Mouse (Mus musculus) thymus, postnatal 10 days (tissue): Measurements from ENCODE around the gene Mxra8.

Source experiments
- DNase-seq, 2 experiments: peaks; one replicate each; pipeline ENCODE4 v3.0.0; 2021; ENCODE audit warnings: low spot score in 2 of 2

Gene Mxra8

DNA sequence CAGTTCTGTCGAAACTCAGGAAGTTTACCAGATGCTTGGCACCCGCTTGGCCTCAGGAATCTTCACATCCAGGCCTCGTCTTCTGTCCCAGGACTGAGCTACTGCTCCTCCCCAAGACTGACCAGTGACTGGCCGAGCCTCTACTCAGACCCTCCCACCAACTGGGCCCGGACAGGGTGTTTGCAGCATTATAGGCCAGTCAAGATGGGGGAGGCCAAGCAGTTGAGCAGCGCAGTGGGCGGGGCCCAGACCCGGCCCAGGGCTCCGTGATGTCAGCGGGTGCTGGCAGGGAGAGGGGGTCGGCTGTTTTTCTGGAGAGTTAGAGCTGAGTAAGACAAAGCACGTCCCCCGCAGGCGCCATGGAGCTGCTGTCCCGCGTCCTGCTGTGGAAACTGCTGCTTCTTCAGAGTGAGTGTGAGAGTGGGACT lies at the start of gene Mxra8:
Gene Mxra8 (plus strand): TSS at position 198 of the 428 bp plus-strand sequence.
- DNase-seq = no peak

DNA sequence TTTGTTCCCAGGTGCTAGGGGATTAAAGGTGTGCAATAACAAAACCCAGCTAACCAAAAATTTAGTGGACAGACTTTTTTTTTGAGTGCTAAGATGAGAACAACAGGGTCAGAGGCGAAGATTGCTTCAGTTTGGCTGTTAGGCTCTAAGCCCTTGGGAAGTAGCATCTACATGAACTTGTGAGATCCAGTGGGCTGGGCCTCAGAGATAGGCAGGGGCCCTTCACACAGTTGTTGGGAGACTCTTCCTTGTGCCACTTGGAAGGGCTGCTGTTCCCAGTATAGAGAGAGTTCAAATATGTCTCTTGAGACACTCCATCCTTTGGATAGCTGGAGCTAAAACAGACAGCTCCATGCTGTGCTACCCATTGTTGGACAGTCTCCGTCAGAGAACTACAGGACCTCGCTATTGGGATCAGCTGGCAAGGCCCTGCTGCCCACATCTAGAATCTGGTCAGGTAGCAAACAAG lies 49.4 kb upstream of the Mxra8 start, which contains the start of gene Ankrd65:
Gene Ankrd65 (plus strand): TSS at position 419 of the 469 bp plus-strand sequence.
- DNase-seq = no peak

DNA sequence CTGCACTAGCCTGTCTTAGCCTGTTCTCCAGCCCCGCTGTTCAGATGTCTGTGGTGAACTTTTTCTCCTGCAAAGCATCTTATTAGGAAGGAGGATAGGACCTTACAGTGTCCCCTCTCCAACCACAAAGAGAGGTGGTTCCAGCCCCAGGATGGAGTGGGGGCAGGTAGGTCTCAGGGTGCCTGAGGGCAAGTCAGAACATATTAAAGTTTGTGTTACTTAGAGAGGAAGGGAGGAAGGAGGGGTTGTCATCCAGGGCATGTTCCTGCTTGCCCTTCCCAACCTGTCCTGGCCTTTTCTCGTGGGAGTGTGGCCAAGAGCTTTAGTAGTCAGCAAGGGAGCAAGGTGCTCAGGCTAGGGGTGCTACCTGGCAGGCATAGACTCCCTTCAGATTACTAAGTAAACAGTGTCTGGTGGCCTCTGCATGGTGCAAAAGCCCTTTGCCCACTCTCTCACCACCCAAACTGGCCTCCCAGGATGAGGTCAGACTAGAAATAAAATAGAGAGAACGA lies 48.8 kb upstream of the Mxra8 start:
- no peak for DNase-seq

DNA sequence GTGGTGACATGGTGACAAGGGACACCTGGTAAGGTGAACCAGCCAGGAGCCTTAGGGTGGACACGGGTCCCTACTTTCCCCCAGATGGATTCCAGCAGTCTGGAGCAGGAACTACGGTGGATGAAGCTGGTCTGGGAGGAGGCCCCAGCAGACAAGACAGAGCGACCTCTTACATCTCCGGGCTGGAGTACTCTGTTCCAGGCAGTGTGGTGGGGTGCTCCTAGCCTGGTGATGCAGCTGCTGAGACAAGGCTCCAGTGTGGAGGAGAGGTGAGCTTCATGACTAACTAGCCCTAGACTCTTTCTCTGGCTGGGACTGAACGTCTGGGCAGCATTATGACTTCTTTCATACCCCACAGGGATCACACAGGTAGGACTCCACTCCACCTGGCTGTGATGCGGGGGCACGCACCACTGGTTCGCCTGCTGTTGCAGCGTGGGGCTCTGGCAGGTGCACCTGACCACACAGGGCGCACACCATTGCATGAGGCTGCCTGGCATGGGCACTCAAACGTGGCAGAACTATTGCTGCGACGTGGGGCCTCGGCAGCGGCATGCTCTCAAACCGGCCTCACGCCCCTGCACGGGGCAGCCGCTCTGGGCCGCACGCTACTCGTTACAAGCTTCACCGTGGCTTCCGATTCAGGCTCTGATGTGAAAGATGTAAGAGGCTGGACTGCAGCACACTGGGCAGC lies 48.1 kb upstream of the Mxra8 start:
- no peak for DNase-seq

- DNase-seq = no peak
Observed at GRCm38 (mm10) chr4:155793730-155794129, 45.8 kb upstream of the Mxra8 start.

DNA sequence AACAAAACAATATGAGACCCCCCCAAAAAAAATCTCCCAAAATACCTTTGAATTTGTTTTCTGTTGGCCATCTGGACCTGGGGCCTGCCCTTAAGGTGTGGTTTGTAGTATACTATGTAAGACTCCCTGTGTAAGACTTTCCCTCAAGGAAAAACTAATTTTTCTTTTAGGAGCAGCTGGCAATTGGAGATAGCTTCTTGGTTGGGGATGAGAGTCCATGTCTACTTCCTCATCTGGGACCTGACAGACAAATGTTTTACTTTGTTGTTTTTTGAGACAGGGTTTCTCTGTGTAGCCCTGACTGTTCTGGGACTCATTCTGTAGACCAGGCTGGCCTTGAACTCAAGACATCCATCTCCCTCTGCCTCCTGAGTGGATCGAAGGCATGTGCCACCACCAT lies 37.4 kb upstream of the Mxra8 start:
- no peak for DNase-seq

- no peak for DNase-seq
Observed at GRCm38 (mm10) chr4:155802741-155803339, 36.6 kb upstream of the Mxra8 start, which contains the start of gene Mrpl20. TSS of gene Mrpl20 (plus strand) at chr4:155802878.

DNA sequence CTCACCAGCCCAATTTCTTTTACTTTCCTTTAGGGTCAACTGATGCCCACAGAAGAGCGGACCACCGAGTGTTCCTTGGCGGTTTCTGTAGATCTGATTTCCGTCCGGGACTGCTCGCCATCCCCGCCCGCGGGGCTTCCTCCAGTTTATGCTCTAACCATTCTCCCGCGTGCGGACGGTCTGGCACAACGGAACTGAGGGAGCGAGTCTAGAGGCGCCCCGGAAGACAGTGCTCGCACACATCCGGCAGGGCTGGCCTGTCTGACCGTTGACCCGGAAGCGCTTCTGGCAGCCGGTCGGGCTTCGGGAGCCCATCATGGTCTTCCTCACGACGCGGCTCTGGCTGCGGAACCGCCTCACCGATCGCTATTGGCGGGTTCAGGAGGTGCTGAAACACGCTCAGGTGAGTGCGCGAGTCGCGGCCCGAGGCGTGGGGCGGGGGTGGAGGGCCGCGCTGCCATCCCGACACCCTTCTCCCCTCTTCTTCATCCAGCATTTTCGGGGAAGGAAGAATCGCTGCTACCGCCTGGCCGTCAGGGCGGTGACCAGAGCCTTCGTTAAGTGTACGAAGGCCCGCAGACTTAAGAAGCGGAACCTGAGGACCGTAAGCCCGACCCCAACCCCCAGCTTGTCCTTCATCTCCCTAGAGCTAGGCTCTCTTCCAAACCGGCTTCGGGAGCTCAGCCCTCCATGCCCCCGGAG lies 36.0 kb upstream of the Mxra8 start:
- DNase-seq = peak; percentile 94 to 98

DNA sequence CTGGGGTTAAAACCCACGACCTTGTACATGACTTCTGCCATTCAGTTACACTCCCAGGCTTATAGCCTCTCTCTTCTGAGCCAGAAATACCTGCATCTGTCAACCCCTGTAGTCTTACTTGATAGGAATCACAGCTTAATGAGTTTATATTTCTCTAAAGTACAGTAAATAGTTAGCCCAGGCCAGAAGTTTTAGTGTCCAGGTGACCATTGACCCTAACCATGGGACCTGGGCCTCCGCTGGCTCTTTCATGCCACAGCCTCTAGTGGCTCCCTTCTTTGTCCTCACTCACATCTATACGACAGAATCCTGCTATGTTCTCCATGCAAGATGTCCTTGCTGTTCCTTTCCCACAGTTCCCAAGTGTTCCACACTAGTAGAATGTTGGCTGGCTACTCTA lies 31.6 kb upstream of the Mxra8 start:
- no peak for DNase-seq

- peak; percentile 90 to 93 for DNase-seq
Observed at GRCm38 (mm10) chr4:155811929-155812664, 27.4 kb upstream of the Mxra8 start, which contains the start of gene Ccnl2. TSS of gene Ccnl2 (plus strand) at chr4:155812489.

DNA sequence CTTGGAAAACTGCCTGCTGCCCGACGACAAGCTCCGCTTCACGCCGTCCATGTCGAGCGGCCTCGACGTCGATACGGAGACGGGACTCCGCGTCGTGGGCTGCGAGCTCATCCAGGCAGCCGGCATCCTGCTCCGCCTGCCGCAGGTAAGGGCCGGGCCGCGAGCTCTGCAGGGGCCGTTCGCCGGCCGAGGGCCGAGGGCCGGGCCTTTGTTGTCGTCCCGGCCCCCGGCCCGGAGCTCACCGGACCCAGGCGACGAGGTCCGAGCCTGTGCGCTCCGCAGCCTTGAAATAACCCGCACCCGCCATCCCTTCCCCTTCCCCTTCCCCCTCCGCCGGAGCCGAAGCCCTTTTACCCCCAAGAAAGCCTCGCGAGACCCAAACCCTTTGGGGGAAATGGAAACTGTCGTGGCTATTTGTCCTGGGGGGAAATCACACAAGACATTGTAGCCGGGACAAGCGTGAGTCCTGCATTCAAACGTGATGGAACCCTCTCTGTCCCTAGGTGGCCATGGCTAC lies 26.8 kb upstream of the Mxra8 start:
- peak; percentile 22 to 36 for DNase-seq

DNA sequence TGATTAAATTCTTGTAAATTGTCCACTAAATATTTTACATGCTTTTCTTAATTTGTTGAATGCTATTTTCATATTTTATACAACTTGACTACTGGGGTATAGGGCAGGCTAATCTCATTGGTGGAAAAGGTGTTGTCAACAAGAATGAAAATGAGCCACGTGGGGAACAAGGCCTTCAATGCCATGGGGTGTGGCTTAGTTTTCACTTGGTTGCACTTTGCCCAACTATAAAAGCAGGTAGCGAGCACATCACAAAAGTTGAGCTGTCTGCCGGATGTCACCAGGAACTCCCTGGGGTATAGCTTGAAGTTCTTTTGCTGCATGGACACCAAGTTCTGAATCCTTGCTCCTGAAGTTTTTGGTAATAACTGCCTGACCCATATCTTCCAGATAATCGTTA lies 21.9 kb upstream of the Mxra8 start:
- DNase-seq = no peak

DNA sequence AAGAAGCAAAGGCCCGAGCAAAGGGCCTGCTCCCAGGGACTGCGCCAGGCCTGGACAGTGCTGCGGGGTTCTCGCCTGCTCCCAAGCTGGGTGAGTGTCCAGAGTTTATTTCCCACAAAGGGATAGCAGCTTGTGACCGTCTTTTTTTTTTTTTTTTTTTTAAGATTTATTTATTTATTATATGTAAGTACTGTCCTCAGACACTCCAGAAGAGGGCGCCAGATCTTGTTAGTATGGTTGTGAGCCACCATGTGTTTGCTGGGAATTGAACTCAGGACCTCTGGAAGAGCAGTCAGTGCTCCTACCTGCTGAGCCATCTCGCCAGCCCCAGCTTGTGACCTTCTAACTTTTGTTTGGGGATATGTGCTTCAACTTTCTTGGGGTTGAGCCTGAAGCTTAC lies 18.5 kb upstream of the Mxra8 start:
- no peak for DNase-seq

GRCm38 (mm10) chr4:155823443-155823842 lies 16.0 kb upstream of the Mxra8 start:
- DNase-seq = no peak

GRCm38 (mm10) chr4:155829866-155830265 lies 9.6 kb upstream of the Mxra8 start:
- DNase-seq = no peak

DNA sequence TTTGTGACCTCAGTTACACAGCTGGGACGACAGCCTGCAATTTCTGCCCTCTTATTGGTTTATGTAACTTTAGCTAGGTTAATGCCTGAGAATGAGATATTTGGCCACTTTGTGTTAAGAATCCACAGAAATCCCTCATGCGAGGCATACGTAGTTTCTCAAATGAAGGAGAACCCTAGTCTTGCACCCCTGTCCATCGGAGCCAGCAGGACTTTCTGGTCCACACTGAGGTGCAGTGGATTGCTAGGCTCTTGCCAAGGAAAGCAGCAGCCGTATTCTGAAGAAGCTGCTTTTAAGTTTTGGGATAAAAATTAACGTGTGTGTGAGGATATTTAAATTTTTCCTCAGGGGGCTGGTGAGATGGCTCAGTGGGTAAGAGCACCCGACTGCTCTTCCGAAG lies 8.9 kb upstream of the Mxra8 start:
- DNase-seq = no peak

DNA sequence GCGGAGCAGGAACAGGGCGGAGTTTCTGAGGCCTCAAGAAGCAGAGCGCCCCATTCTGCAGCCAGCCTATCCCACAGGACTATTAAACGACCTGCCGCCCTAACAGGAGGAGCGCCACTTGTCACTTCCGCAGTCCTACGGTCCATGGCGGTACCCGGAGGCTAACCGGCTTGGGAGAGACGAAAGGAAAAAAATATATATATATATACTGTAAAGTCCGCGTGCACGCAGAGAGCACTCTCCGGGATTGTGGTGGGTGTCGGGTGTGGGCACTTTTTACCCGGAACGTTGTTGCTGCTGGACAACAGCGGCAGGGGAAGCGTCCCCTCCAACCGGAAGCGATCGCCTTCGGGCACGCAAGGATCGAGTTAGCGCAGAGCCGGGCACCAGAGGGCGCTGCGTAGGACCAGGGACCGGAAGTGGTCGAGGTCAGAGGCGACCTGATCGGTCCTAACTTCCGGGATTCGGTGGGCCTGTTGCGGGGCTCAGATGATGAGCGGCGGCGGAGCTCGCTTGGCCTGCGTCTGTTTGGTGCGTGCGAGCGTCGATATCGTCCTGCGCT lies 8.2 kb upstream of the Mxra8 start, which contains the start of gene Aurkaip1:
Gene Aurkaip1 (plus strand): TSS at position 68 of the 562 bp plus-strand sequence.
- peak; percentile 92 to 96 for DNase-seq

DNA sequence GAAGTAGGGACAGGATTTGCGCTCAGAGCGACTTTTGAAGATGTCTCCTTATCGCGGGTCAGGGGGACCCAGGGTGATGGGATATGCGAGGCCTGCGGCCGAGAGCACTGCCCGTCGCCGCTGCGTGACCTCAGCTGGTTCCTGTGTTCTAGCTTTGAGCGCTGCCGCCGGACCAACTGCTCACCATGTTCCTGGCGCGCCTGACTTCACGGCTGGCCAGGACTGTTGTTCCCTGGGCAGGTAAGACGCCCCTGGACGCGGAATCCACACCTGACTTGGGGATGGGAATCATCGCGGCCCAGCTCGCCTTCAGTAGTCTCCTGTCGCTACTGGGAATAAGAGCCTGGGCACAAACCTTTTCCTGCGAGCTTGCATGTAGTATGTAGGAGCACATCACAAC lies 7.6 kb upstream of the Mxra8 start:
- no peak for DNase-seq

DNA sequence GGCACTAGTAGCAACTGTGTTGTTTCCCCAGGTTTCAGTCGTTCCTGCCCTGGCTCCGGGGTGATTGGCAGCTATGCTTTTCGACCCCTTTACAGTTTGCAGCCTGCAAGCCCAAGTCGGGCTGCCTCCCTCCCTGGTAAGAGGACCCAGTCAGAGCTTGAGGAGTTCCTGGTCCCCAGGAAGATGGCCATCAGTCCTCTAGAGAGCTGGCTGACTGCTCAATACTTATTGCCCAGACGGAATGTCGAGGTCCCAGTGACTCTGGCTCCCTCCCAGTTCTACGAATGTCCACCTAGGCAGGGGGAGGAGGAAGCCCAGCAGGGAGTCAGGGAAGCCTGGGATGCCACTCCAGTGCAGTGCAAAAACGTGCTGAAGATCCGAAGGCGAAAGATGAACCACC lies 7.2 kb upstream of the Mxra8 start:
- DNase-seq = no peak

GRCm38 (mm10) chr4:155833234-155833633 lies 6.2 kb upstream of the Mxra8 start:
- no peak for DNase-seq

- DNase-seq = peak; percentile 48 to 77
Observed at GRCm38 (mm10) chr4:155833836-155834235, 5.6 kb upstream of the Mxra8 start.
